Mouse (Mus musculus) liver, embryonic 16.5 days (tissue): ENCODE results near the gene Mmadhc. TPM values are rescaled to one million over a fixed set of nuclear protein-coding genes. Genes with fewer than 3 reads are reported as not detected.

Experiments
- ATAC-seq: fragments of 200-750 bp; cut with Nextera tagmentation; 2 replicates; pipeline ENCODE4 v1.8.0; 2017; ENCODE audit warnings: low read depth, mild to moderate bottlenecking, moderate number of reproducible peaks, moderate library complexity
- H3K27ac ChIP-seq: fragments of 300-500 bp; sonication (generic); 2 replicates; pipeline ENCODE4 v1.5.1; 2014; ENCODE audit warnings: mild to moderate bottlenecking, low read length
- H3K27me3 ChIP-seq: fragments of 300-500 bp; sonication (generic); 2 replicates; pipeline ENCODE4 v1.6.1; 2014; ENCODE audit warnings: low read depth, low read length, mixed read lengths; ENCODE audit not compliant: control insufficient read depth, insufficient read depth
- H3K36me3 ChIP-seq: fragments of 300-500 bp; sonication (generic); 2 replicates; pipeline ENCODE4 v1.6.1; 2014; ENCODE audit warnings: mild to moderate bottlenecking; ENCODE audit not compliant: control insufficient read depth, insufficient read depth
- H3K4me1 ChIP-seq: fragments of 300-500 bp; sonication (generic); 2 replicates; pipeline ENCODE4 v1.6.1; 2014; ENCODE audit warnings: low read depth, low read length, mixed read lengths; ENCODE audit not compliant: control insufficient read depth
- H3K4me2 ChIP-seq: fragments of 300-500 bp; sonication (generic); 2 replicates; pipeline ENCODE4 v1.6.1; 2014; ENCODE audit warnings: low read depth, low read length, mixed read lengths
- H3K4me3 ChIP-seq: fragments of 300-500 bp; sonication (generic); 2 replicates; pipeline ENCODE4 v1.5.1; 2014; ENCODE audit warnings: low read depth, mild to moderate bottlenecking, low read length
- H3K9ac ChIP-seq: fragments of 300-500 bp; sonication (generic); 2 replicates; pipeline ENCODE4 v1.6.1; 2014; ENCODE audit warnings: low read depth, low read length
- H3K9me3 ChIP-seq: fragments of 300-500 bp; sonication (generic); replicated peaks from 2 replicates; pipeline ENCODE4 v1.6.1; 2016; ENCODE audit warnings: low read length; ENCODE audit not compliant: control insufficient read depth
- WGBS: fragments of 180-500 bp; shearing (Covaris S2); extraction: QIAGEN DNeasy Blood & Tissue Kit; methylation state at CpG from one replicate; pipeline ENCODE4 v1.1.7; 2014; ENCODE audit not compliant: insufficient replicate concordance; 5-methylcytosine and 5-hydroxymethylcytosine counted together
- polyA plus RNA-seq: library from polyadenylated mRNA; unstranded; fragments of >200 nt; fragmentation: Nextera tagmentation; extraction: Ambion mirVana; gene quantifications from 2 replicates; pipeline ENCODE4 v1.2.1, GENCODE M21; 2015

The Mmadhc gene
- polyA plus RNA-seq, 1 experiment from 2014 or later: 73.9 TPM

- Histone ChIP-seq H3K9ac (no peak overlapping the region), H3K9me3 (no peaks in the 10 kb centered on the region), H3K36me3 (no peaks in the 10 kb centered on the region), H3K4me1 (no peaks in the 10 kb centered on the region), H3K4me2 (no peak overlapping the region), H3K27me3 (no peaks in the 10 kb centered on the region), H3K4me3 (no peak overlapping the region), H3K27ac (no peak overlapping the region)
- 59% methylated on average over 8 of the region's 8 CpGs for WGBS
- ATAC-seq: no peak
Observed at GRCm38 (mm10) chr2:50233491-50233890, 63.1 kb downstream of the Mmadhc start.

Other genes starting within 250 kb of the Mmadhc start
- gene Lypd6, start 230.4 kb downstream of the Mmadhc start, polyA plus RNA-seq: 0.08 and 0.65 TPM in 2 replicates